Mouse (Mus musculus): ENCODE measurements around the gene Tex12.

Gene Tex12

DNA sequence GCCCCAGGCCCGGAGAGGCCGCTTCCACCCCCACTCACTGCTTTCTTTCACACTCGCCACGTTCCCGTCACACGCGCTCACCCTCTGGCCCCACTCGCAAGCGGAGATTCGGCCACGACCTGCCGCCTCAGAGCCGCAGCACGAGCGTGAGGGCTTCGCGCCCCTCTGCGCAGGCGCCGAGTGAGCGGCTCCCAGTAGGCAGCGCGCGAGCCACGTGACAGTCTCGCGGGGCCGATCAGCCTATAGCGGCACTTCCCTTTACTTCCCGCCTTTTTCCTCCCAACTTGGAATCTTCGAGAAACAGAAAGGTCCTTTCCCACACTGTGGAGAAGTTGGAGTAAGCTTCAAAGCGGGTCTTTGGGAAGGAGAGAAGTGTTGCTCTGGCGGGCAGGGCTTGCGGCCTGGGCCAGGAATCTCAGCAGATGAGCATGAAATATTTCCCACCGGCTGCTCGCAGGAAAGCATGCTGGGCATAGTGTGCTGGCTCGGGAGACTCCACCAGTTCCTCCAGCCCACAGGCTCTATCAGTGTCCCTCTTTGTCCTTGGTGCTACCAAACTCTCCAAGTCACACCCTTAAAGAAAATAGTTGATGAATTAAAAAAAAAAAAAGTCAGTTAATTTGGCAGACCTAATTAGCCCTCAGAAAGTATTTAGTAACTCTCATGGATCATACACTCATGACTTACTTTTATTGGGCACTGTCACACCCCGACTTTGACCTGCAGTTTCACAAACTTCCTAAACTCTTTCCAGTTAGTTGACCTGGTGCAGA lies at the start of gene Tex12:
Gene Tex12, minus strand, starts transcription at position 181 of the 773 bp plus-strand sequence.
- DNase-seq (ENCODE audit: low spot score), result no peak

DNA sequence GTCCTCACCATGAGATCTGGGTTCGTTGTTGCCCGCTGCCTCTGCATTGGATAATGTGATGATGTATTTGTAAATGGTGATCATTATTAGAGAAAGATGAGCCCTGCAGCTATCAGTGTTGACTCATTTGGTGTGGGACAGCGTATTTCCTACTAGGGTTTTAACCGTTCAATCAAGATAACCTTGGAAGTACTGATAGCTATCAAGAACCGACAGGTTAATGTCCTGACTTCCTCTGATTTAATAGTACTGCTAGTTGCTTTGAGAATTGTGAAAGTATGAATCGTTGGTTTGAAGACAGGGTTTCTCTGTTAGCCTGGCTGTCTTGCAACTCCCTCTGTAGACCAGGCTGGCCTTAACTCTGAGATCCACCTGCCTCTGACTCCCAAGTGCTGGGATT lies 43.2 kb upstream of the Tex12 start:
- no peak for DNase-seq (ENCODE audit: low spot score)

DNA sequence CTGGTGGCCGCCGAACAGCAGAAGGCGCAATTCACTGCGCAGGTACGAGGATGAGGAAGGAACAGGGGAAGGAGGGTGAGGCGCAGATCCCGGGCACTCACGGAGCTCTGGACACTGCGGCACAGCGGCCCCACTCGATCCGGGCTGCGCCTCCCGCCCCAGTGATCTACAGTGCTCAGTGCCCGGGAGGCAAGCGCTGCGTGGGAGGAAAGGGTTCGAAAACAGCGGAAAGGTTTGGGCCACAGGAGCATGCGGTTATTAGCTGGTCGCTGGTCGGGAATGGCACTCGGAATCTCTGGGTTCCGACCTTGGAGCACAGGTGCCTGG lies 42.8 kb upstream of the Tex12 start:
- no peak for DNase-seq (ENCODE audit: low spot score)

DNA sequence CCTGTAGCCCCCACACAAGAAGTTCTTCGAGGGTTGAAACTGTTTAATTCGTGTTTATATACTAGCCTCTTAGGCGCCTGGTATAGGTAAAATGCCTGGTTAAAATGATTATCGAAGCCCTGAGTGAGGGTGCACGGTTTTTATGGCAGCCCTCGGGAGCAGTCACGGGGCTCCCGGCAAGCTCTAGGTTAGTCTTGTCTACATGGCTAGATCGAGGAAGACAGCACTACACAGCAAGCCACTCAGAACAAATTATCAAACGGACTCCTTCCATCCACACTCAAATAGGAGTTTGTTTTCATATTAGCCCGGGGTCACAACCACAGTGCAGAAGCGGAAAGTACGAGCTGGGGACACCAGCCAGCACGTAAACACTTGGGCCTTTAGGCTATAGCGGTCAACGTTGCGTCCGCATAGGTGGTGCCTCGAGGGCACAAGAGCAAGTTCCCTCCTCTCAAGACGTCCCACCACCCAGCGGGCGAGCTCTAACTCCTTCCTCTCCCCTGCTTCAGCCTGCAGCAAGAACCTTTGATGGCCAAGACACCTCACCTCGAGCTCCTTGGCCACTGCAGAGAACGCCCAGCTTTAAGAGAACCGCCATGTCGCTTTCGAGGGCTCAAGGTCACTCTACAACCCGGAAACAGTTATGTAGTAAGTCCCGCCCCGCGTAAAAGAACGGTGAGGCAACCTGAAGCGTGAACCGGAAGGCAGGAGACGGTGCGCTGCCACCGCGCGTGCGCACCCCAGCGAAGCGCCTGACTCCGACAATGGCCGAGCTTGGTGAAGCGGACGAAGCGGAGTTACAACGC lies 42.3 kb upstream of the Tex12 start, which contains the start of the genes Sdhd and Timm8b:
Gene Sdhd, minus strand, starts transcription at position 624 of the 809 bp plus-strand sequence.
Gene Timm8b, plus strand, starts transcription at position 722 of the 809 bp plus-strand sequence.
- DNase-seq (ENCODE audit: low spot score), result peak; percentile 91

DNA sequence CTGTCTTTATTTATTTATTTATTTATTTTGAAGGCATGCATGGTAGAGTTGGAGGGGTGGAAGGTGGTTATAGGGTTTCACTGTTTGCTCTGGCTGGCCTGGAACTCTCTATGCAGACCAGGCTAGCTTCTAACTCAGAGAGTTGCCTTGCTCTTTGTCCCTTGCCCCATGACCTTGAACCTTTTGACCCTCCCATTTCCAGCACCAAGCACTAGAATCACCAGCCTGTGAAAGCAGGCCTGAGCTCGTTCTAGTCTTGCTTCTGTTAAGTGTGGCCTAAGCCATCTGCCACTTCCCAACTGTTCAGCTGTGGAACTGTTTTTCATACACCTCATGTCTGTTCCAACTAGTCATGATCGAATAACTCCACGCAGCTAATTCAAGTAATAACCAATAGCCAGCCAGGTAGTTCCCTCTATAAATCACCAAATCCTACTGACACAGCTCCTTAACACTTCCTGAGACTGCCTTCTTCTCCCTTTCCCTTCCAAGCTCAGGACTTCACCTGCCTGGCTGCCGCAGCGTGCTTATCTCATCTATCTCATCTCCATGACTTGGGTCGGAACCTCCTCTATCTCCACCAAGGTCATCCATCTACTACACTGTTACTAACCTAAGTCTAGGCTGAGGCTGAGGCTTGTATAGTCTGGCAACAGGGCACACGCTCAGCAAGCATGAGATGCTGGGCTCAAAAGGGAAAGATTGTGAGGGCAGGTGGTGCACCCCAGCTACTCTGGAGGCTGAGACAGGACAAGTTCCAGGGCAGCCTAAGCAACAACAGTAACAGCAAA lies 41.1 kb upstream of the Tex12 start:
- no peak for DNase-seq (ENCODE audit: low spot score)

DNA sequence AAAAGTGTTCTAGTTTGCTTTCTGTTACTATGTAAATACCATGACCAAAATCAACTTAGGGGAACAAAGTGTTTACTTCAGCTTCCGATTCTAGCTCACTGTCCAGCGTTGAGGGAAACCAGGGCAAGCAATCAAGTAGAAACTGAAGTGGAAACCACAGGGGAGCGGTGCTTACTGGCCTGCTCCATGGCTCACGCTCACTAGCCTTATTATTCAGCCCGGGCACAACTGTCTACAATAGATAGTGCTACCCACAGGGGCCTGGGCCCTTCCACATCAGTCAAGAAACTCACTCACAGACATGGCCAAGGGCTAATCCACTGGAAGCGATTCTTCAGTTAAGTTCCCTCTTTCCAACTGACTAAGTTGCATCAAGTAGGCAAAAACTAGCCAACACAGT lies 40.4 kb upstream of the Tex12 start:
- no peak for DNase-seq (ENCODE audit: low spot score)

DNA sequence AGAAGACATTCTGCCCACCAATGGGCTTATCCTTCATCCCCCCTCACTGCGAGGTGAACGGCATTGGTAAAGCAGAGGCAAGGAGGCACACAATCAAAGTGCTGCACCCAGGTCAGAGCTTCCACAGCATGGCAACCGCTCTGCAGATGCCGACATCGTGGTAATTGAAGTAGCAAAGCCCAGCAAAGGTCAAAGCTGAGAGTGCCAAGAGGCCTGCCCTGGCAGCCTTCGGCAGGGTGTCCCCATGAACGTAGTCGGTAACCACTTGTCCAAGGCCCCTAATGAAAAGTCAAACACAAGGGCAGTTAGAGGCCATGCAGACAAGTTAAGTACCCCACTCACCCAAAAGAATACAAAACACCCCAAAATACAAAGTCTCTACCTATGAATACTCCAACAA lies 35.8 kb upstream of the Tex12 start:
- DNase-seq (ENCODE audit: low spot score), result no peak

DNA sequence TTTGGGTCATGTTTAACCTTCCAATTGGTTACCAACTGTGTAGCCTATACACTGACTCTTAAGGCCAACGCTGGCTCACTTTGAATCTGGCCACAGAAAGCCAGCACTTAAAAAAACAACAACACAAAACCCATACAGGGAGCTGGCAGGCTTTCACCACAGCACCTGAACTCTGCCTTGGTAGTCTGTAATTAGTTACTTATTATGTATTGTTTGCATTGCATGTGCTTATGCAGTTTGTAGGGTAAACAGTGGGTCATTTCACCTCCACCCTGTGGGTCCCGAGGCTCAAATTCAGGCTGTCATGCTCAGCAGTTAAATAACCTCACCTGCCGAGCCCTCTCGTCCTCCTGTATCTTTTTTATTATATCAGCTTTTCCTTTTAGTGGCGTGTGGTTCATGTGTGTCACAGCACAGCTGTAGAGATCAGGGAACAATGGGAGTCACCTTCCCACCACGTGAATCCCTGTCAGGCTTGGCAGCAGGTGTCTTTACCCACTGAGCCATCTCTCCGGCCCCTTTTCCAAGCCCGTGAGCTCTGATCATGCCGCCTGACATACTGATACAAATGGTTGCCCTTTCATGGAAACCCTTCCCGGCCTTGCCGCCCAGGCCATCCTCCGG lies 33.8 kb upstream of the Tex12 start:
- DNase-seq (ENCODE audit: low spot score), result no peak

DNA sequence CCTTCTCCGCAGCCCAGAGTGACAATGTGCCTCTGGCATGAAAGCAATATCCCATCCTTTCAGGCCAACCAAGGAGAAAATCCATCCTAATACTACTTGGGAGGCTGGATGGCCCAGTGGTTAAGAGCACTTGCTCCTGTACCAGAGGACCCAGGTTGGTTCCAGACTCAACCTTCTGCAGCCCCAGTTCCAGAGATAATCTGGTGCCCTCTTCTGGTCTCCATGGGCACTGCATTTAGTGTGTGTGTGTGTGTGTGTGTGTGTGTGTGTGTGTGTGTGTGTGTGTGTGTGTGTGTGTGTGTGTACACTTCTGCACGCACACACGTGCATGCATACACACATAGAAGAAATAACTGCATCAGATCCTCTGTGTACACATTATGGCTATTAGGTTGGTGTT lies 32.4 kb upstream of the Tex12 start:
- DNase-seq (ENCODE audit: low spot score), result no peak

DNA sequence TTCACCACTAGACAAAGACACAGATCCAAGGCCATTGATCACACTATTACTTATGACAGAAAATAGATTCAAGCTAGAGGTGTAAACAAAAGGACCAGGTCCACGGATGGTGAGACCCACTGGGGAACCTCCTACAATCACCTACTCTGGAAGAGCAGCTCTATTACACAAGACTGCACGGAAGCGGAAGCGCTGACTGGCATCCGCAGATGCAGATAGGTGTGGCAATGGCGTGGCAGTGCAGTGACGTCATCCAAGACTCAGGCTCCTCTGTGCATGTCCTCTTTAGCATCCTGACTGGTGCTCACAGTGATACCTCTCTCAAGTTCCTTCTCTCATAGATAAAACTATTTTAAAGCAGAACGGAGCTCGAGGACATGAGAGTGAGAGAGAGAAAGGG lies 31.8 kb upstream of the Tex12 start:
- no peak for DNase-seq (ENCODE audit: low spot score)

DNA sequence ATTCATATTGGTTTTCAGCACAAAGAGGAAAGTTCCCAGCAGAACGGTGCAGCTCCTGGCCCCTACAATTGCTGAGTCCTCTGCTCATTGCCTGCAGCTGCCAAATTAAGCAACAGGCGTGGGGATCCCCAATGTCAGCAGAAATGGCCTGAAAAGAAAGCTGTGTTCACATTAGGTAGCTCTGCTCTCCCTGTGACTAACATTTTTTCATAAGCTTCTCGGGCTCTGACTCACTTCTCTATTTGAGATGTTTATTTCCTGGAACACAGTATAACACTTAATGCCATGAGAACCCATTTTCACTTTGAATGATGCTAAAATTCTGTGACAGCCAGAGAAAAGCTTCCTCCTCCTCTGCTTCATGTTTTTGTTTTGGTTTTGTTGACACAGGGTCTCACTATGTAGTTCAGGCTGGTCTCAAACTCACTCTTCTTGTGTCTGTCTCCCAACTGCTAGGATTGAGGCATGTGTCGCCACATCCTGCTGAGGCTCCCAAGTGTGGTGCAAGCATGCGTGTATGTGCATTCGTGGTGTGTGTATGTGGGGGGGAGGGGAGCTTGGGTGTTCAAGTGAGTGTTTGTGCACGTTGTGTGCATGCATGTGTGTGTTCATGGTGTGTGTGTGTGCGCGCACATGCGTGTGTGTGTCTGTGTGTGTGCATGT lies 29.9 kb upstream of the Tex12 start:
- no peak for DNase-seq (ENCODE audit: low spot score)

DNA sequence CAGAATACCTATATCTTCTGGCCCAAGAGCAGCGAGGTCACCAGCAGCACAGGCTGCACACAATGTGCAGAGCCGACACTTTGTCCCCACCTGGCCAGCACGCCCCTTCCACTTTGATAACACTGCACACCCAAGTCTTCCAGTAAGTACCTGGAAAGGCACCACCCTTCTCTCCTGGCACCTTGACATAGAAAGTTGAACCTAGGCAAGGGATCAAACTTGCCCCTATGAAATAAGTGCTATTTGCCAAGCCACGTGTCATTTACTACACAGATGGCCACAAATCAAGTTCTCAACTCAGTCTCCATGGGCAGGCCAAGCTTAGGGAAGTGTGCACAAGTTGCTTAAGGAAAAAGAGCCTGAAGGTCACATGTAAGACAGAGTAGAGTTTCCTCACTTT lies 25.8 kb upstream of the Tex12 start:
- no peak for DNase-seq (ENCODE audit: low spot score)

DNA sequence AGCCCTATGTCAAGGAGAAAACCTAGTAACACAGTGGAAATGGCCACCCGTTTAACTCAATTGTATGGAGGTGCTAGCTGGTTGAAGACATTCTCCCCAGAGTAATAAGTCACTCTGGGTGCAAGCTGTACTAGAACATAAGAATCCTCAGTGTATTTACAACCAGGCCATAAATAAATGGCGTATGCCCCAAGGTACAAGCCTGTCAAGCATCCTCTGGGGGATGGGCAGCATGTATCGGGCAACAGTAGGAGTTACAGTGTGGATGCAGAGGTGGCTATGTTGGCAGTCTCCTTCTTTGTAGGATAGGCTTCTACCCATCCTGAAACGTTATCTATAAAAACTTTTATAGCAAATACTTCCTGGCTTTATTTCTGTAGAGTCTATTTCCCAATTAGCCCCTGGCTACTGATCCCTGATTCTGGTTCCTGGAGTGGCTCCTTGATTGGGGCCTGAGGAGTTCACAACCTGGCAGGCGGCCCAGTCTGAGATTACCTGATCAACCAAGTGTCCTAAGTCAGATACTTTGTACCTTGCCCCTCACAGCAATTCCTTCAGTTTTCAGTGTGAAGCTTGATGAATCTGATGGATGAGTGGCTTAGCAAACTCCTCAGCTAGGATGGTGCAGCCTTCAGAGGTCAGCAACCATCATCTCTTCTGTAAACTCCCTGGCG lies 24.2 kb upstream of the Tex12 start:
- DNase-seq (ENCODE audit: low spot score), result no peak

DNA sequence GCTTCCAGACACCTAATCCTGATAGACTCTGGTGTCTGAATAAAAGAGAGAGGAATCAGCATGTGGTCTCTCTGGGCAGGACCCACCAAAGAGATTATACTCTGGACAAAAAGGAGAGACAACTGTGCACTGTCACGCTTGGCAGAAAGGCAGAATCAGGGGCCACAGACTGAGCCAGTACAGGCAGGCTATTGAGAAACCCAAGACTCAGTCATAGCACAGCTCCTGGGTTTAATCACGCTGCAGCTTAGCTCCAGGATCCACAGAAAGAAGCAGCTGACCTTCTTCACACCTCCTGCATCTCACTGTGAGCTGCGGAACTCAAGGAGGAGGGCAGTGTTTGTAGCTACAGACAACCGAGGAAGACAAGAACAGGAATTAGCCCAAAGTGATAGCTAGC lies 19.2 kb upstream of the Tex12 start:
- DNase-seq (ENCODE audit: low spot score), result no peak

DNA sequence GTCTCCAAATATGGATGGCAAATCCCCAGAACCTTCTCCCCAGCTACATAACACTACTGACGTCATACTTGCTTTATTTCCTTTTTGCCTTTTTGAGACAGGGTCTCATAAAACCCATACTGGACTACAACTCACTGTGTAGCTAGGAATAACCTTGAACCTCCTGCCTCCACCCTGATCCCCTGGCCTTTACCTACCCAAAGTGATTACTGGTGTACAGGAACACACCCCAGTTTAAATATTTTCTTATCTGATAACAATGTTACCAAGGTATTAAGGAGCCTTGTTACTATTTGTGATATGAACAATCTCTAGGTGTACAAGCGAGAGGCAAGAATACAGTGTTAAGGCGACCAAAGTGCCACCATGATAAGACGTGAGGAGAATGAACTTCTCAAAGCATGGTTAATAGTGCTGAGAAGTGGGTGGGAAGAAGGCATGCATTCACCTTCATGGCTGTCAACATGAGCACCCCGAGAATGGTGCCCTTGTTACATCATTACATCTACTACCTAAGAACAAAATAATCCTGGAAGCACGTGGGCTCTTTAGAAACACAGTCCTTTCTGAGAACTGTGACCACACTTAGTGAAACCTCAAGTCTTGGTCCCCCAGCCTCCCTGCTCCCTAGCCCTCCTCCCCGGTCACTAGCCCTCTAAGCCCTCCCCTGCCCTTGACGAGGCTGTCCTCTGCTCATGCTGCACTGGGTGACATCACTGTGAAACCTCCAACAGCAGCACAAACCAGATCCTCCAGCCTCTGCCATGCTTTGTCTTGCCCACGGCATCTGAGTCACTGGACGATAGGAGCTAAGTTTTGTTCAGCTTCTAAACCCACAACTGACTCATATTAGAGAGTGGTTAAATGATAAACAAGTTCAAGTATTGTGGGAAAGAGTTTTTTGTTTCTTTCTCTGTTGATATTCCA lies 8.7 kb upstream of the Tex12 start:
- no peak for DNase-seq (ENCODE audit: low spot score)

DNA sequence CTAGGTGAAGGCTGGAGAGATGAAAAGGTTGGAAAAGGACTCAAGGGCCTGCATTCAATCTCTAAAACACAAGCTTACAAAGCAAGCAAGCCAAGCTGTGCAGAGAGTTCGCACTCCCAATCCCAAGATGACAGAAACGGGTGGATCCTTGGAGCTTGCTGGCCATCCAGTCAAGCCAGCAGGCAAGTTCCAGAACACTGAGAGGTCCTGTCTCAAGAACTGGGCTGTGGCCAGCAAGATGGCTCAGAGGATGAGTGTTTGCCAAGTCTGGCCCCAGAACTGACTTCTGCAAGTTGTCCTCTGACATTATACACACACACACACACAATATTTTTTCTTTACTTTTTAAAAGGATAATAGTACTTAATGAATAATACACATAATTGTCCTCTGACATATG lies 6.8 kb upstream of the Tex12 start:
- no peak for DNase-seq (ENCODE audit: low spot score)

DNA sequence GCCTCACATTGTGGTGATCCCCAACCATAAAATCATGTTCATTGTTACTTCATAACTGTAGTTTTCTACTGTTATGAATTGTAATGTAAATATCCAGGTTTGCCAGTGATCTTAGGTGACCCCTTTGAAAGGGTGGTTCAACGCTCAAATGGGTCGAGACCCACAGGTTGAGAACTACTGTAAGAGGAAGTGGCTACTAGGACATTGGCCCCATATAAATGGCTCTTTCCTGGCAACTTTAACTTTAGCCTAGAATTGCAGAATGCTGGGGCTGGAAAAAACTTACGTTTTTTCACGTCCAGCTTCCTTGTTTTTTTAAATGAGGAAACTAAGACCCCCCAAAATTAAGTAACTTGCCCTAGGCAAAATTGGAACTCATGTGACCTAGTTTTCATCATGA lies 6.2 kb upstream of the Tex12 start:
- DNase-seq (ENCODE audit: low spot score), result no peak

DNA sequence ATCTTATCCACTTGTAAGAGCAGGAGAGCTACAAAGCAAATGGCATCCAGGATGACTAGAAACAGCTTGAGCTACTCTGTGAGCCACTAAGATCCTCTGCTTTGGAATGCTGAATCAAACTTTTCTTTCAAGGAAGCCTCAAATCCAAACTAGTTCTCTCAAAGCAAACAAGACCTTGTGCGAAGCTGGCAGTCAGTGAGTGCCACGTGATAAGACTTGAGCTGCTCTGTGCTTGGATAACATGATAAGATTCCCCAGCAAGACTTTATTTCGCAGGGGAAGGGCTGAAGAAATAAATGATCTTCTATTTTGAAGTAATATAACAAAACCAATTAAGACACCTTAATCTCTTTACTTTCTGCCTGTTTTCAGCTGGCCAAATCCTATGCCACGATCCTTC lies 4.8 kb upstream of the Tex12 start:
- peak; percentile 50 for DNase-seq (ENCODE audit: low spot score)

DNA sequence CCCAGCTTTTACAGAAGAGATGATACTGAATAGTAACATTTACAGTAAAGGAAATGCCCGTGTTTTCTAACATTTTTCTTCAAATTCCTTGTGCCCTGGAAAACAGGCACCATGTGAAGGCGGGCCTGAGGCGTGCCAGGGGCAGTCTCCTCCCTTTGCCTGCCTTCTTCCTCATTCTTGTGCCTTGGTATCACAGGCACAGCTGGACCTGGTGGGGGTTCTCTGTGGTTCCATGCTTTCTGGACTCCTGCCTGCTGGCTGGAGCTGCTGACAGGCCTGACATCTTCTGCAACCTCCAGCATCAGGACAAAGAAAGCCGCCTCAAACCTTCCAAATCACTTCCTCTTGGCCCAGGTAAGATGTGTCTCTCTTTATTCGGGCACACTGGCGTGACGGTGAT lies 4.0 kb upstream of the Tex12 start:
- DNase-seq (ENCODE audit: low spot score), result peak; percentile 51

DNA sequence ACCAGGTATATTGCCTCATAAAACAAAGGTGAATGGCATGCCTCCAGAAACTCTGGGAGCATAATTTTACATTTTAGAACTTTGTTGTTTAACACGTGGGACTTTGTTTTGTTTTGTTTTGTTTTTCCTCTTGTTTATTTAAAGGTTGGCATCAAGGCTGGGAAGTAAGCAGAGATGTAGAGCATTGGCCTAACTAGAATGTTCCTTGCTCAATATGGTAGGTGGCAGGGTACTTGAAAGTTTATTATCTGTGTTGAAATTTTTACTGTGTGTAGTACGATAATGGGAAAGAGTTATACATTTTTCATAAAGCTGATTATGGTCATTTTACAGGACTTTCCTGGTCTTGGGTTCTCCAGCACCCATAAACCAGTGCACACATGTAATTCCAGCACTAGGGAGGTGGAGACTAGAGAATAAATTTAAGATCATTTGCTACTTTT lies 814 bp upstream of the Tex12 start:
- no peak for DNase-seq (ENCODE audit: low spot score)
